Mouse (Mus musculus): ENCODE measurements around the gene Ddt.

DNA sequence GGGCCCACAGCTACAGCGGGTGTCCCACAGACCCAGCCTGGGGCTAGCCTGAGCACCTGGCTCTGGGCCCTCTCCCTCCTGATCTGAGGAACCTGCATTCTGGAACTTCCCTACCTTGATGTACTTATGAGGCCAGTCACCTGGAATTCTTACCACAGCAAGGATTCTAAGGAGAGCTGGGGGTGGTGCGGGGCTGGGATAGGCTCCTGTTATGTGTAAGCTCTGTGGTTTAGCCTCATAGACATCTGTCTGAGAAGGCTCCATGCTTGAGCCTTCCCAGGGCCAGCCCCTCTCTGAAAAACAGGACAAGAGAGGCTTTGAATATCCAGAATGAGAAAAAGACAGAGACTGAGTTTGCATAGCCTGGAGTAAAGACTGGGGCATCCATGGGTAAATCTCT is 49.2 kb upstream of the Ddt start, which contains the start of gene Gstt4:
- TF ChIP-seq POLR2A (IDR thresholded peaks at IDR 0.05; ENCODE audit: low read depth, low read length), result no peak
- no peak for TF ChIP-seq CTCF (IDR thresholded peaks at IDR 0.05; ENCODE audit: borderline replicate concordance, insufficient read depth, low read length)
